Mouse (Mus musculus): ENCODE results near the gene Spata13.

DNA sequence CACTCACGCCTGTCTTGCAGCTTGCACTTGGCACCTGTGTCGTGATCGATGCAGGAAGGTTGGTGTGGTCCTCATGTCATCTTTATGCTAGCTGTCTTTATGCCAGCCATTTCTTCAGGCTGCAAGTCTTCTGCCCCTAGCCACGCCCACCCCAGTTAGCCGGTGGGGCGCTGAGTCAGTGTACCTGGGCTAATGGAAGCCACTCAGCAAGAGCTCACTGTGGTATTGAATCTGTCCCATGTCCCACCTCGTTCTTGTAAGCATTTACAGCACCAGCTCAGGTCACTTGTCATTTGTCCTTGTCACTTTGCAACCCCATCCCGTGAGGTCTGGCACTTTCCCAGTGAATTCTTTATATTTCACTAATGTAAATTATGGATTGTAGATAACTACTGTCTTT is 107.2 kb downstream of the Spata13 start:
- TF ChIP-seq CTCF (IDR thresholded peaks at IDR 0.05; ENCODE audit: low read depth, low read length) (no peak), POLR2AphosphoS5 (IDR thresholded peaks at IDR 0.05; ENCODE audit: insufficient replicate concordance, low read depth, low read length) (no peak), TAL1 (conservative IDR thresholded peaks at IDR 0.05; ENCODE audit: low read depth, low read length) (no peak), GATA1 (IDR thresholded peaks at IDR 0.05; ENCODE audit: borderline replicate concordance, low read length) (no peak), GATA2 (IDR thresholded peaks at IDR 0.05; ENCODE audit: borderline replicate concordance, low read depth, low read length) (no peak)
